Mouse (Mus musculus): ENCODE data around the gene Trip11. TPM values are rescaled to one million over a fixed set of nuclear protein-coding genes. Genes with fewer than 3 reads are reported as not detected.

The Trip11 gene
- polyA plus RNA-seq, 1 experiment from 2014 or later, result 22.4 TPM

DNA sequence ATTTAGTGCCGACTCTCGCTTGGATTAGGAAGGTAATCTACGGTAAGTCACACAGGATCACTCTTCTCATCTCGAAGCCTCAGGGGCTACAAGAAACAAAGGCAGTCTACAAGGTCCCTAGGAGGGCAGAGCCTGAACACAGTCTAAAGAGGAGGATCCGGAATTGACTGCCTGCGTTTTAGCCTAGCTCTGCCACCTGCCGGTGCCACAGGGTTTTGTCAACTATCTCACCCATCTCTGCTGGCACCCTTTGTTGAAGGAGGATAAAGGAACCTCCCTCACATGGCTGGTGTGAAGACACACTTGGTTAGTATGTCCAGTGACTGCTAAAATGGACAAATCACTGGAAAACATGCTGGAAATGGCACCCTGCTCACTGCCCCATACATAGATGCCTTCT lies 24.5 kb upstream of the Trip11 start:
- whole genome bisulfite sequencing, result 84% methylated on average over 7 of the region's 7 CpGs

DNA sequence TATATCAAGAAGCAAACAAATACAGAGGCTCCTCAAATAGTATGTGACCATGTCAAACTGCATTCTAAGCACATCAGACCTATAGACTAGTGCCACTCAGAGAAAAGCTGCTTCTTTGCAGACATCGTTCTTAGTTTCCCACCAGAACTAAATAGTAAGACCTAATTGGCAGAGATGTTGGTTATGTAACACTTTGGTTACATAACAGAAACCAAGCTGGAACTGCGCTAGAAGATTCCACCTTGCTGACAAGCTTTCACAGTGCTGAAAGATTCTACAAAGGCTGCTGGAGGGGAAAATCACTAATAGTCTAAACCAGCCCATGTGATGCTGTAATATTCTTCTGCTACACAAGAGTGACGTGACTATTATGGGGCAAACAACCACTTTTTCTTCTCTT lies 22.2 kb upstream of the Trip11 start:
- Histone ChIP-seq H3K27me3 (replicated peaks; ENCODE audit: control insufficient read depth, insufficient read depth, low read length) (no peaks in the 10 kb centered on the region), H3K4me1 (replicated peaks; ENCODE audit: control insufficient read depth, insufficient read depth, low read length) (no peaks in the 10 kb centered on the region), H3K9ac (replicated peaks; ENCODE audit: low read depth, low read length) (no peak overlapping the region), H3K4me3 (replicated peaks; ENCODE audit: low read length) (no peak overlapping the region), H3K36me3 (ENCODE audit: control insufficient read depth, insufficient read depth) (peaks cover 34% of the 10 kb centered on the region), H3K27ac (ENCODE audit: low read length) (no peak overlapping the region), H3K9me3 (ENCODE audit: control insufficient read depth, low read length) (no peaks in the 10 kb centered on the region), H3K4me2 (ENCODE audit: low read length) (no peak overlapping the region)
- ATAC-seq, result no peak
- 95% methylated on average over 3 of the region's 3 CpGs for WGBS

More for the DNA sequence above, 24.5 kb upstream of the Trip11 start:
- H3K4me2 ChIP-seq (ENCODE audit: low read length), result no peak overlapping the region
- peaks cover 38% of the 10 kb centered on the region for H3K36me3 ChIP-seq (ENCODE audit: control insufficient read depth, insufficient read depth)
- H3K9ac ChIP-seq (replicated peaks; ENCODE audit: low read depth, low read length), result no peak overlapping the region
- no peak for ATAC-seq
- no peak overlapping the region for H3K4me3 ChIP-seq (replicated peaks; ENCODE audit: low read length)
- no peak overlapping the region for H3K27ac ChIP-seq (ENCODE audit: low read length)
- H3K4me1 ChIP-seq (replicated peaks; ENCODE audit: control insufficient read depth, insufficient read depth, low read length), result no peaks in the 10 kb centered on the region
- no peaks in the 10 kb centered on the region for H3K27me3 ChIP-seq (replicated peaks; ENCODE audit: control insufficient read depth, insufficient read depth, low read length)
- no peaks in the 10 kb centered on the region for H3K9me3 ChIP-seq (ENCODE audit: control insufficient read depth, low read length)

DNA sequence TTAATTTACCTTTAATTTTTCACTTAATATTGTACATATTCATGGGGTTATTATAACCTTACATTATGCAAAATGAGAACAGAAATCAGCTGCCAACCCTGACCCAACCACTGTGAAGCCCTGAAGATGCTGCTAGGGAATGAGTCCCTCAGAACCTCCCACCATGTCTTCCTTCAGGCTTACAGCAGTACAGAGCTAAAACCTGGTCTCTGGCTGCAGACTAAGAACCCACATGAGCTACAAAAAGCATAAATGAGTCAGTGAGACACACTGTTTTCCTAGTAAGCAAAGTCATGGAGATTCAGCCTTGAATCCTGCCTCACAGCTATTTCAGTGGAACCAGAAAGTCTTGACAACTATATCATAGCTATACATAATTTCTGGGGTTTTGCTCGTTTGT lies 15.4 kb upstream of the Trip11 start:
- Histone ChIP-seq H3K27me3 (replicated peaks; ENCODE audit: control insufficient read depth, insufficient read depth, low read length) (no peaks in the 10 kb centered on the region), H3K36me3 (ENCODE audit: control insufficient read depth, insufficient read depth) (peaks cover 36% of the 10 kb centered on the region), H3K9me3 (ENCODE audit: control insufficient read depth, low read length) (no peaks in the 10 kb centered on the region), H3K9ac (replicated peaks; ENCODE audit: low read depth, low read length) (no peak overlapping the region), H3K4me3 (replicated peaks; ENCODE audit: low read length) (no peak overlapping the region), H3K27ac (ENCODE audit: low read length) (no peak overlapping the region), H3K4me1 (replicated peaks; ENCODE audit: control insufficient read depth, insufficient read depth, low read length) (no peaks in the 10 kb centered on the region), H3K4me2 (ENCODE audit: low read length) (no peak overlapping the region)
- no peak for ATAC-seq
- WGBS, result 88% methylated on average over 1 of the region's 1 CpGs

DNA sequence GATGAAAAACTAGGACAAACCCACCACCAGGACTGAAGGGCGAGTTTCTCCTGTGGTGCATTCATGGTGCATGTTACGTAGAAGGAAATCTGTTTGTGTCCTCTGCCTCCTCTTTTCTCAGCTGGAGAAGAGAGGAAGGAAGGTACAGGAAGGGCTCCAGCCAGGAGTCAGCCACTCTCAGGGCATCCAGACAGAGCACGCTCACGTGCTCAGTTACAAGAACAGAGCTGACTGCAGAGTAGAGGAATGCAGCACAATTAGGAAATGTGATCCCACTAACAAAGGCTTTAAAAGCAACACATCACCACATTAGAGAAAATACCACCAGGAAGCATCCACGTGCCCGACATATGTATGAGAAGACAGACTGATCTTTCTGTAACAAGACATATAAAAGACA lies 9.2 kb upstream of the Trip11 start:
- no peaks in the 10 kb centered on the region for H3K9me3 ChIP-seq (ENCODE audit: control insufficient read depth, low read length)
- peaks cover 19% of the 10 kb centered on the region for H3K36me3 ChIP-seq (ENCODE audit: control insufficient read depth, insufficient read depth)
- H3K27ac ChIP-seq (ENCODE audit: low read length), result no peak overlapping the region
- ATAC-seq, result no peak
- no peaks in the 10 kb centered on the region for H3K27me3 ChIP-seq (replicated peaks; ENCODE audit: control insufficient read depth, insufficient read depth, low read length)
- no peaks in the 10 kb centered on the region for H3K4me1 ChIP-seq (replicated peaks; ENCODE audit: control insufficient read depth, insufficient read depth, low read length)
- no peak overlapping the region for H3K9ac ChIP-seq (replicated peaks; ENCODE audit: low read depth, low read length)
- no peak overlapping the region for H3K4me3 ChIP-seq (replicated peaks; ENCODE audit: low read length)
- 87% methylated on average over 6 of the region's 6 CpGs for WGBS
- no peak overlapping the region for H3K4me2 ChIP-seq (ENCODE audit: low read length)

DNA sequence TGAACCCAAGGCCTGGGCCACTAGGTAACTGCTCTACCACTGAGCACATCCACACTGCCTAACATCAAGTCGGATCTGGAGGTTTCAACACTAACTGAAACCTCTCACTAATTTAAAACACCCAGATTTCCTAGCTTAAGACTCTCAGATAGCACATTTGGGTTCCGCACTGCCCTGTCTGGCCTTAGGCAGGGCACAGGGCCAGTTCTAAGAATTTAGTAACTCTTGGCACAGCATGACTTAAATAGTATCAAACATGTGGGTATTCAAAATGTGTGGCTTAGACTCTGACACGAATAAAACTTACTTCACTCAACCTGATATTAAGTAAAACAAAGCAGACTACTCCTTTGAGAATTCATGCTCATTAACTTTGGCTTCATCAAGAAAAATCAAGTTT lies 6.8 kb upstream of the Trip11 start:
- H3K27ac ChIP-seq (ENCODE audit: low read length), result no peak overlapping the region
- 80% methylated on average over 3 of the region's 3 CpGs for WGBS
- H3K9me3 ChIP-seq (ENCODE audit: control insufficient read depth, low read length), result no peaks in the 10 kb centered on the region
- ATAC-seq, result no peak
- no peak overlapping the region for H3K4me2 ChIP-seq (ENCODE audit: low read length)
- no peak overlapping the region for H3K4me3 ChIP-seq (replicated peaks; ENCODE audit: low read length)
- no peaks in the 10 kb centered on the region for H3K4me1 ChIP-seq (replicated peaks; ENCODE audit: control insufficient read depth, insufficient read depth, low read length)
- H3K36me3 ChIP-seq (ENCODE audit: control insufficient read depth, insufficient read depth), result peaks cover 11% of the 10 kb centered on the region
- no peaks in the 10 kb centered on the region for H3K27me3 ChIP-seq (replicated peaks; ENCODE audit: control insufficient read depth, insufficient read depth, low read length)
- no peak overlapping the region for H3K9ac ChIP-seq (replicated peaks; ENCODE audit: low read depth, low read length)

DNA sequence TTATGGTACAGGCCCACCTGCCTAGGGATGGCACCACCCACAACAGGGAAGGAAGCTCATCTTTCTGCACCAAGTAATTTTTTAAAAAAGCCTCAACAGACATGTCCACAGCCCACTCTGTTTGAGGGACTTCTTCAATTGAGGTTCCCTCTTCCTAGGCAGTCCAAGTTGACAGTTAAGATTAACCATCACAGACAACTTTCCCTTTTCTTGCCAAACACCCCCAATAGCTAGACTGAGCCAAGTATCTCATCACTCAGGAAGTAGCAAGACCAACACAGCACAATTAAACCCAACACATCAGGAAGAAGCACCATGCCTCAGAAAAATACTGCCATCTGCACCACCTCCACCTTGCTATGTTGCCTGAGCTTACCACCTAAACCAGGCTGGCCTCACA lies 4.1 kb upstream of the Trip11 start:
- no peaks in the 10 kb centered on the region for H3K27me3 ChIP-seq (replicated peaks; ENCODE audit: control insufficient read depth, insufficient read depth, low read length)
- no peak for ATAC-seq

DNA sequence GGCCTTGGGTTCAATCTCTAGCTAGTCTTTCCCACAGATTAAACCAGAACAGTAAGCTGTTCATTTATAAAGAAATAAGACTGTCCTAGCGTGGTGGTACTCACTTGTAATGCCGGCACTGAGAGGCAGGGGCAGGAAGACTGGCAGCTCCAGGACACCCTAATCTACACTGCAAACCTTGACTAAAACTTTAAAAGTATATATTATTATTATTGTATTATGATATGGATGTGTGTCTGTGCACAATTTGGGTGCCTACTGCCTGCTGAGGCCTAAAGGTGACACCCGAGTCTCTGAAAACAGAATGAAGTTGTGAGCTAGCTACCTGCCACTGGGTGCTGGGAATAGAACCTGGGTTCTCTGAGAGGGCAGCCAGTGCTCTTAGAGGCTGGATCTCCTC lies 1.7 kb downstream of the Trip11 start:
- no peak for ATAC-seq
- H3K4me1 ChIP-seq (replicated peaks; ENCODE audit: control insufficient read depth, insufficient read depth, low read length), result peaks cover 20% of the 10 kb centered on the region
- H3K27ac ChIP-seq (ENCODE audit: low read length), result no peak overlapping the region
- H3K9ac ChIP-seq (replicated peaks; ENCODE audit: low read depth, low read length), result no peak overlapping the region
- WGBS, result 77% methylated on average over 3 of the region's 3 CpGs
- H3K4me3 ChIP-seq (replicated peaks; ENCODE audit: low read length), result no peak overlapping the region
- H3K27me3 ChIP-seq (replicated peaks; ENCODE audit: control insufficient read depth, insufficient read depth, low read length), result no peaks in the 10 kb centered on the region
- no peaks in the 10 kb centered on the region for H3K9me3 ChIP-seq (ENCODE audit: control insufficient read depth, low read length)
- H3K36me3 ChIP-seq (ENCODE audit: control insufficient read depth, insufficient read depth), result peaks cover 5% of the 10 kb centered on the region; the same call in 1 of the 2 replicates
- H3K4me2 ChIP-seq (ENCODE audit: low read length), result peak overlapping the region; percentile 93

More for the DNA sequence above, 4.1 kb upstream of the Trip11 start:
- Histone ChIP-seq H3K4me2 (ENCODE audit: low read length) (no peak overlapping the region), H3K27ac (ENCODE audit: low read length) (no peak overlapping the region), H3K9ac (replicated peaks; ENCODE audit: low read depth, low read length) (no peak overlapping the region), H3K4me3 (replicated peaks; ENCODE audit: low read length) (no peak overlapping the region), H3K4me1 (replicated peaks; ENCODE audit: control insufficient read depth, insufficient read depth, low read length) (peaks cover 6% of the 10 kb centered on the region), H3K36me3 (ENCODE audit: control insufficient read depth, insufficient read depth) (no peaks in the 10 kb centered on the region), H3K9me3 (ENCODE audit: control insufficient read depth, low read length) (no peaks in the 10 kb centered on the region)

DNA sequence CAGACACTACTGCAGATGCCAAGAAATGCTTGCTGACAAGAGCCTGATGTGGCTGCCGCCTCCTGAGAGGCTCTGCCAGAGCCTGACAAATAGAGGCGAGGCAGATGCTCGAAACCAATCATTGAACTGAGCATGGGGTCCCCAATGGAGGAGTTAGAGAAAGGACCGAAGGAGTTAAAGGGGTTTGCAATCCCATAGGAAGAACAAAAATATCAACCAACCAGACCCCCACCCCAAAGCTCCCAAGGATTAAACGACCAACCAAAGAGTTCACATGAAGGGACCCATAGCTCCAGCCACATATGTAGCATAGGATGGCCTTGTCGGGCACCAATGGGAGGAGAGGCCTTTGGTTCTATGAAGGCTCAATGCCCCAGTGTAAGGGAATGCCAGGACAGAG lies 2.7 kb downstream of the Trip11 start:
- Histone ChIP-seq H3K36me3 (ENCODE audit: control insufficient read depth, insufficient read depth) (peaks cover 5% of the 10 kb centered on the region; the same call in 1 of the 2 replicates), H3K9ac (replicated peaks; ENCODE audit: low read depth, low read length) (no peak overlapping the region), H3K4me3 (replicated peaks; ENCODE audit: low read length) (no peak overlapping the region), H3K27me3 (replicated peaks; ENCODE audit: control insufficient read depth, insufficient read depth, low read length) (no peaks in the 10 kb centered on the region), H3K27ac (ENCODE audit: low read length) (no peak overlapping the region), H3K9me3 (ENCODE audit: control insufficient read depth, low read length) (no peaks in the 10 kb centered on the region), H3K4me2 (ENCODE audit: low read length) (no peak overlapping the region), H3K4me1 (replicated peaks; ENCODE audit: control insufficient read depth, insufficient read depth, low read length) (peaks cover 20% of the 10 kb centered on the region)
- 93% methylated on average over 6 of the region's 6 CpGs for WGBS
- ATAC-seq, result no peak

DNA sequence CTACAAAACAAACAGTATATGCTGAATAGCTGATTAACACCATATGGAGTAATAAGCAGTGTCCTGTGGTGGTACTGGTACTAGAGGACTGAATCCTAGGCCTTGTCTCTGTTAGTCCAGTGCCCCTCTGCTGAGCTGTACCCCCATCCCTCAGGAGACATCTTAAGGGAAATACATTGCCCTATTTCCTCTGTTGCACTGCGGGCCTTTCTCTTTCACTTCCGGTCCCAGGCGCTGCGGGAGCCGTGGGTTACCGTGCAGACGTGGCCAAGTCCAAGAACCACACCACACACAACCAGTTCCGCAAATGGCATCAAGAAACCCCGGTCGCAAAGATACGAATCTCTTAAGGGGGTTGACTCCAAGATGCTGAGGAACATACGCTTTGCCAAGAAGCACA lies 7.2 kb downstream of the Trip11 start:
- ATAC-seq, result no peak
- no peaks in the 10 kb centered on the region for H3K9me3 ChIP-seq (ENCODE audit: control insufficient read depth, low read length)
- H3K27me3 ChIP-seq (replicated peaks; ENCODE audit: control insufficient read depth, insufficient read depth, low read length), result no peaks in the 10 kb centered on the region
- no peaks in the 10 kb centered on the region; the same call in 1 of the 2 replicates for H3K4me1 ChIP-seq (replicated peaks; ENCODE audit: control insufficient read depth, insufficient read depth, low read length)
- no peak overlapping the region for H3K27ac ChIP-seq (ENCODE audit: low read length)
- peaks cover 5% of the 10 kb centered on the region; the same call in 1 of the 2 replicates for H3K36me3 ChIP-seq (ENCODE audit: control insufficient read depth, insufficient read depth)
- WGBS, result 96% methylated on average over 12 of the region's 12 CpGs
- H3K9ac ChIP-seq (replicated peaks; ENCODE audit: low read depth, low read length), result no peak overlapping the region
- H3K4me2 ChIP-seq (ENCODE audit: low read length), result no peak overlapping the region
- H3K4me3 ChIP-seq (replicated peaks; ENCODE audit: low read length), result no peak overlapping the region

DNA sequence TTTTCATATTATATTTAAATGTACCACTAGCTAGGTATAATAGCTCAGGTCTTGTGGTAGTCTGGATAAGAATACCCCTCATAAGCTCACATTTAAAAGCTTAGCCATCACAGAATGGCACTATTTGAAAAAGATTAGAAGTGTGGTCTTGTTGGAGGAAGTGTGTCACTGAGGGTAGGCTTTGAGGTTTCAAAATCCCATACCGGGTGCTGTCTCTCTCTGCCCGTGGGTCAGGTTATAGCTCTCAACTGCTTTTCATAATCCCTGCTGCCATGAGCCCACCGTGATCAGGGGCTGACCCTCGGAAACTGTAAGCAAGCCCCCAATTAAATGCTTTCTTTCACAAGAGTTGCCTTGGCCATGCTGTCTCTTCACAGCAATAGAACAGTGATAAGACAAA lies 8.2 kb downstream of the Trip11 start:
- Histone ChIP-seq H3K4me1 (replicated peaks; ENCODE audit: control insufficient read depth, insufficient read depth, low read length) (no peaks in the 10 kb centered on the region), H3K9me3 (ENCODE audit: control insufficient read depth, low read length) (no peaks in the 10 kb centered on the region), H3K4me2 (ENCODE audit: low read length) (no peak overlapping the region), H3K36me3 (ENCODE audit: control insufficient read depth, insufficient read depth) (peaks cover 5% of the 10 kb centered on the region; the same call in 1 of the 2 replicates), H3K27ac (ENCODE audit: low read length) (no peak overlapping the region), H3K27me3 (replicated peaks; ENCODE audit: control insufficient read depth, insufficient read depth, low read length) (no peaks in the 10 kb centered on the region), H3K9ac (replicated peaks; ENCODE audit: low read depth, low read length) (no peak overlapping the region), H3K4me3 (replicated peaks; ENCODE audit: low read length) (no peak overlapping the region)
- no peak for ATAC-seq
- 90% methylated on average over 4 of the region's 4 CpGs for WGBS
